Mouse (Mus musculus): ENCODE data around the gene Pik3r5. TPM values are rescaled to one million over a fixed set of nuclear protein-coding genes. Genes with fewer than 3 reads are reported as not detected.

Gene Pik3r5
- total and polyA plus RNA-seq, 3 experiments = 3.2 to 5.7 TPM; not detected in 1

Other genes with a start within 250 kb of the Pik3r5 start
- 0.03 TPM in 1 of 2 replicates, not detected in the other for gene Ntn1, start 31.3 kb upstream of the Pik3r5 start, total RNA-seq (2012; rRNA removed)
- not detected for gene Ntn1, start 31.3 kb upstream of the Pik3r5 start, polyA plus RNA-seq (2012; ENCODE audit: insufficient read depth in 1 of 2, insufficient read length in 2 of 2, low read depth in 1 of 2, low replicate concordance in 2 of 2, missing spikeins in 1 of 2)
- 0.36 and 0.42 TPM in 2 replicates for gene Pik3r6, start 70.9 kb downstream of the Pik3r5 start, total RNA-seq (2012; rRNA removed)
- 1 to 10 TPM in 1 of 2 experiments, not detected in 1; 1.5 TPM for gene Pik3r6, start 70.9 kb downstream of the Pik3r5 start, polyA plus RNA-seq (2012; ENCODE audit: insufficient read depth in 1 of 2, insufficient read length in 2 of 2, low read depth in 1 of 2, low replicate concordance in 2 of 2, missing spikeins in 1 of 2)
- not detected in 2 replicates for gene Mfsd6l, start 124.1 kb downstream of the Pik3r5 start, total RNA-seq (2012; rRNA removed)
- gene Mfsd6l, start 124.1 kb downstream of the Pik3r5 start, polyA plus RNA-seq (2012; ENCODE audit: insufficient read depth in 1 of 2, insufficient read length in 2 of 2, low read depth in 1 of 2, low replicate concordance in 2 of 2, missing spikeins in 1 of 2) = under 1 TPM in 1 of 2 experiments, not detected in 1; 0.04 TPM
- not detected in 2 replicates for gene Ccdc42, start 154.9 kb downstream of the Pik3r5 start, total RNA-seq (2012; rRNA removed)
- not detected for gene Ccdc42, start 154.9 kb downstream of the Pik3r5 start, polyA plus RNA-seq (2012; ENCODE audit: insufficient read depth in 1 of 2, insufficient read length in 2 of 2, low read depth in 1 of 2, low replicate concordance in 2 of 2, missing spikeins in 1 of 2)